Mouse (Mus musculus): ENCODE results near the gene Tcl1b5. TPM values are rescaled to one million over a fixed set of nuclear protein-coding genes. Genes with fewer than 3 reads are reported as not detected.
A peak's percentile ranks its signal among the peaks of the same experiment; 100 is the strongest.
"Not testable (repeated sequence)": the region's sequence is repeated elsewhere in the genome, so short reads cannot be mapped to it uniquely, and the experiment has no call there.

The Tcl1b5 gene
- polyA plus RNA-seq, 1 experiment from 2014 or later, result not detected

DNA sequence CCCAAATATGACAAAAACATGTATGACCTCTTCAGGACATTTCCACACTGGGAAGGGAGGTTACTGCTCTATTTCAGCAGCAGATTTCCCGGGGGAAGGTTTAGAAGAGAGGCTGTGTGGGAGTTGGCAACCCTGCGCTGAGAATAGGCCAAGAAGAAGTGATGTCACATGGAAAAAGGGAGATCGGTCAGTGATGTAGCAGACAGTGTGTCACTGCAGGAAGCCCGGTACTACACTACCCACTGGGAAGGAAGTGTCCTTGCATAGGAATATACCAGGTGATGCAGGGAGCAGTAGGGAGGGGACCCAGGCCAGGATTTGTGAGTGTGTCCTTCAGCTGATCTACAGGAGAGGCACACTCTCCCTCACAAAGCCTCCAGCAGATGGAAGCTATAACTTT, 20.9 kb upstream of the Tcl1b5 start:
- not testable (repeated sequence) for ATAC-seq (ENCODE audit: low read depth)
- 64% methylated on average over 4 of the region's 4 CpGs for WGBS

DNA sequence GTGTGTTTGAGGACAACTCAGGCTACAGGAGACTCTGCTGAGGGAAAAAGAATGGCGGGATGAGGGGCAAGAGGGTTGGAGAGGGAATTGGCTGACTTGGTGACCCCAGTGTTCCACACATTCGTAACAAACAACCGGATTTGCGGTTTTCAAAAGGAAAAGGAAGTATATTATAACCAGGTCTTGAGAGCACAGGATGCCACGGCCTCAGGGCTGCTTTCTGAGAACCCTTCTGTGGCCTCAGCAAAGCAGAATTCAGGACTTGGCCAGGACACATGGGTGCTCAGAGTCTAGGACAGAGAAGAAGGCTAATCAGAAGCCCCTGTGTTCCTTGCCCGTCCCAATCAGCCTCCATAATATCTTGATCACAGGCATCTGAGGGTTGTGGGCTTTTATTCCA, 17.3 kb upstream of the Tcl1b5 start:
- no peak for ATAC-seq (ENCODE audit: low read depth)
- no peaks in the 10 kb centered on the region for H3K4me1 ChIP-seq (replicated peaks; ENCODE audit: control insufficient read depth, insufficient read depth, low read length)
- no peak overlapping the region for H3K4me3 ChIP-seq (ENCODE audit: low read length)
- 68% methylated on average over 6 of the region's 6 CpGs for WGBS
- H3K9ac ChIP-seq (ENCODE audit: low read length), result no peak overlapping the region
- H3K9me3 ChIP-seq (ENCODE audit: control insufficient read depth, low read length), result no peaks in the 10 kb centered on the region
- no peaks in the 10 kb centered on the region for H3K27me3 ChIP-seq (ENCODE audit: control insufficient read depth, insufficient read depth, low read depth, low read length)
- no peaks in the 10 kb centered on the region for H3K36me3 ChIP-seq (ENCODE audit: control insufficient read depth, insufficient read depth, low read length)
- H3K4me2 ChIP-seq (ENCODE audit: low read depth, low read length), result no peak overlapping the region
- H3K27ac ChIP-seq (ENCODE audit: low read length), result no peak overlapping the region

More for the DNA sequence above, 20.9 kb upstream of the Tcl1b5 start:
- H3K36me3 ChIP-seq (ENCODE audit: control insufficient read depth, insufficient read depth, low read length); H3K27ac ChIP-seq (ENCODE audit: low read length); H3K4me1 ChIP-seq (replicated peaks; ENCODE audit: control insufficient read depth, insufficient read depth, low read length); H3K4me2 ChIP-seq (ENCODE audit: low read depth, low read length); H3K9me3 ChIP-seq (ENCODE audit: control insufficient read depth, low read length); H3K4me3 ChIP-seq (ENCODE audit: low read length); H3K27me3 ChIP-seq (ENCODE audit: control insufficient read depth, insufficient read depth, low read depth, low read length); H3K9ac ChIP-seq (ENCODE audit: low read length): not testable (repeated sequence)

DNA sequence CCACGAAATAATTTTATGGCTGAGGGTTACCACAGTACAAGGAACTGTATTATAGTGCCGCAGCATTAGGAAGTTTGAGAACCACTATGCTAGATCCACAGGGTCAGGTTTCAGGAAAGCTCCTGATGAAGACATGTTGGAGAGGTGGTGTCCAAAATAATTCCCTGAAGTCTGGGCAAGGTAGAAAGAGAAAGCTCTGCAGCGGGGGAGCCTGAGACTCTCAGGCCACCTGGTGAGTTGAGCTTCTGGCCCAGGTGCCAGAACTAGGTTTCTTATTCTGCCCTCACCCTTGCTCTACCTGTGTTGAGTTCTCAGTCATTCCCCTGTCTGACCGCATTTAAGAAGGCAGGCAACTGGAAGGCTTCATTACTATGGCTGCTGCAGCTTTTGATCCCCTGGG, 16.8 kb upstream of the Tcl1b5 start, which contains the start of gene Tcl1b1:
Gene Tcl1b1, plus strand, starts transcription at position 301 of the 400 bp plus-strand sequence.
- no peaks in the 10 kb centered on the region for H3K27me3 ChIP-seq (ENCODE audit: control insufficient read depth, insufficient read depth, low read depth, low read length)
- ATAC-seq (ENCODE audit: low read depth), result no peak
- no peak within 1 kb of the TSS for H3K4me2 ChIP-seq (ENCODE audit: low read depth, low read length)
- no peaks in the 10 kb centered on the region for H3K36me3 ChIP-seq (ENCODE audit: control insufficient read depth, insufficient read depth, low read length)
- H3K9ac ChIP-seq (ENCODE audit: low read length), result no peak within 1 kb of the TSS
- H3K9me3 ChIP-seq (ENCODE audit: control insufficient read depth, low read length), result no peaks in the 10 kb centered on the region
- no peak within 1 kb of the TSS for H3K27ac ChIP-seq (ENCODE audit: low read length)
- WGBS, result 64% methylated on average over 4 of the region's 4 CpGs
- no peaks in the 10 kb centered on the region for H3K4me1 ChIP-seq (replicated peaks; ENCODE audit: control insufficient read depth, insufficient read depth, low read length)
- H3K4me3 ChIP-seq (ENCODE audit: low read length), result no peak within 1 kb of the TSS

DNA sequence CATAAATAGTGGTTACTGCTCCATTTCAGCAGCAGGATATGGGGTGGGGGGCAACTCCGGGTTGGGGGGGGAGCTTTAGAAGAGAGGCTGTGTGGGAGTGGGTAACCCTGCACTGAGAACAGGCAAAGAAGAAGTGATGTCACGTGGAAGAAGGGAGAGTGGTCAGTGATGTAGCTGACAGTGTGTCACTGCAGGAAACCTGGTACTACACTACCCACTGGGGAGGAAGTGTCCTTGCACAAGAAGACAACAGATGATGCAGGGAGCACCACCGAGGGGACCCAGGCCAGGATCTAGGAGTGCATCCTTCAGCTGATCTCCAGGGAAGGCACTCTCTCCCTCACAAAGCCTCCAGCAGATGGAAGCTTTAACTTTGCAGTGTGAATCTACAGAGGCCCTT, 9.4 kb upstream of the Tcl1b5 start:
- no peaks in the 10 kb centered on the region for H3K4me1 ChIP-seq (replicated peaks; ENCODE audit: control insufficient read depth, insufficient read depth, low read length)
- H3K36me3 ChIP-seq (ENCODE audit: control insufficient read depth, insufficient read depth, low read length), result no peaks in the 10 kb centered on the region
- no peak overlapping the region for H3K9ac ChIP-seq (ENCODE audit: low read length)
- no peaks in the 10 kb centered on the region for H3K27me3 ChIP-seq (ENCODE audit: control insufficient read depth, insufficient read depth, low read depth, low read length)
- H3K4me3 ChIP-seq (ENCODE audit: low read length), result no peak overlapping the region
- 55% methylated on average over 3 of the region's 3 CpGs for WGBS
- no peaks in the 10 kb centered on the region for H3K9me3 ChIP-seq (ENCODE audit: control insufficient read depth, low read length)
- no peak overlapping the region for H3K4me2 ChIP-seq (ENCODE audit: low read depth, low read length)
- ATAC-seq (ENCODE audit: low read depth), result no peak
- no peak overlapping the region for H3K27ac ChIP-seq (ENCODE audit: low read length)

DNA sequence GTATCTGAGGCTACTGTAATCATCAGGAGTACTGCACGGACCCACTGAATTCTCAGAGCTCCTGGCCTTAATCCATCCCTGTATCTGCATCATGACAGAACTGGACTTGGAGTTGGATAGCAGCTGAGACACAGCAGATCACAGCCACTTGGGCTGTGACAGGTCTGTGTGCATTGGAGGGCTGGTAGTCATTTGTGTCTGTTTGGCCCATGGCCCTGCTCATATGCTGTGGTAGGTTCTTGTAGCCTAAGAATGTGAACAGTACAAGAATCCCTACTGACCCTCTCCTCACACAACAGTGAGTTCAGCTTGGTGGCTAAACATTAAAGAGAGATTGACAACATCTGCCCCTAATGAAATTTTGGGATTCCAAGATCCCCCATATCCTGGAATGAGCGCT, 2.8 kb upstream of the Tcl1b5 start:
- H3K27me3 ChIP-seq (ENCODE audit: control insufficient read depth, insufficient read depth, low read depth, low read length), result no peaks in the 10 kb centered on the region
- H3K4me2 ChIP-seq (ENCODE audit: low read depth, low read length), result no peak overlapping the region
- peak; percentile 89 for ATAC-seq (ENCODE audit: low read depth)
- no peaks in the 10 kb centered on the region for H3K36me3 ChIP-seq (ENCODE audit: control insufficient read depth, insufficient read depth, low read length)
- no peaks in the 10 kb centered on the region for H3K9me3 ChIP-seq (ENCODE audit: control insufficient read depth, low read length)
- H3K4me1 ChIP-seq (replicated peaks; ENCODE audit: control insufficient read depth, insufficient read depth, low read length), result no peaks in the 10 kb centered on the region
- no peak overlapping the region for H3K9ac ChIP-seq (ENCODE audit: low read length)
- no peak overlapping the region for H3K4me3 ChIP-seq (ENCODE audit: low read length)
- H3K27ac ChIP-seq (ENCODE audit: low read length), result no peak overlapping the region
- WGBS, result 53% methylated on average over 2 of the region's 2 CpGs

DNA sequence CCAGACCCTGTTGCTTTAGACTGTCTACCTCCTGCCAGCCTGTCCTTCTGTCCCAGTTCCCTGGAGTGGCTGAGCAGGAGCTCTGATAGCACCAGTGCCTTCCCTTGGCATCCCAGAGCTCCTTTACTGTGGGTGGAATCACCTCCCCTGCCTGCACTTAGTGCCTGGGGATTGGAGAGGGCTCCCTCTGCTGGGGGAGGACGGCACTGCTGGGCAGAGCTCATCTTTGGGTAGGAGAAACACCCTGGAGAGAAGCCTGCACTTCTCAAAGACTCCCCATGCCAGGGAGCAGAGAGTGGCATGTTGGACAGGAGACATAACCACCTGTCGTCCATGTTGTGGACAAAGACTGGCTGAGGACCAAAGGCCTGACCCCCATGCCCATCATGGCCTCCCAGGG, 1.8 kb upstream of the Tcl1b5 start:
- not testable (repeated sequence) for H3K27me3 ChIP-seq (ENCODE audit: control insufficient read depth, insufficient read depth, low read depth, low read length); H3K36me3 ChIP-seq (ENCODE audit: control insufficient read depth, insufficient read depth, low read length)

DNA sequence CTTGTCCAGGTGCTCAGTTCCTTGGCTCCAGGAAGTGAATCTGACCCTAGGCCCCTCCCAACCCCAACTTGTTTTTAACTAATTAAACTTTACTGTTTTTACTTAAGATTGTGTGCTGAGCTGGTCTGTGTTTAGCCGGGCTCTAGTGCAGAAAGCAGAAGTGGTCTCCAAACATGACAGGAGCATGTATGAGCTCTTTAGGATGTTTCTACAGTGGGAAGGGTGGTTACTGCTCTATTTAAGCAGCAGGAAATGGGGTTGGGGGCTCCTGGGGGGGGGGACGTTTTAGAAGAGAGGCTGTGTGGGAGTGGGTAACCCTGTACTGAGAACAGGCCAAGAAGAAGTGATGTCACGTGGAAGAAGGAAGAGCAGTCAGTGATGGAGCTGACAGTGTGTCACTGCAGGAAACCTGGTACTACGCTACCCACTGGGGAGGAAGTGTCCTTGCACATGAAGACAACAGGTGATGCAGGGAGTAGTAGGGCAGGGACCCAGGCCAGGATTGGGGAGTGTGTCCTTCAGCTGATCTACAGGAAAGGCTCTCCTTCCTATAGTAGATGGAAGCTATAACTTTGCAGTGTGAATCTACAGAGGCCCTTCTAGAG, 5.0 kb downstream of the Tcl1b5 start:
- not testable (repeated sequence) for H3K4me1 ChIP-seq (replicated peaks; ENCODE audit: control insufficient read depth, insufficient read depth, low read length); H3K9me3 ChIP-seq (ENCODE audit: control insufficient read depth, low read length); H3K9ac ChIP-seq (ENCODE audit: low read length); H3K27me3 ChIP-seq (ENCODE audit: control insufficient read depth, insufficient read depth, low read depth, low read length); H3K4me3 ChIP-seq (ENCODE audit: low read length); ATAC-seq (ENCODE audit: low read depth); H3K36me3 ChIP-seq (ENCODE audit: control insufficient read depth, insufficient read depth, low read length); H3K4me2 ChIP-seq (ENCODE audit: low read depth, low read length); H3K27ac ChIP-seq (ENCODE audit: low read length)
- WGBS, result 57% methylated on average over 4 of the region's 4 CpGs

More for the DNA sequence above, 1.8 kb upstream of the Tcl1b5 start:
- not testable (repeated sequence) for H3K4me3 ChIP-seq (ENCODE audit: low read length); H3K9ac ChIP-seq (ENCODE audit: low read length); H3K4me1 ChIP-seq (replicated peaks; ENCODE audit: control insufficient read depth, insufficient read depth, low read length); H3K4me2 ChIP-seq (ENCODE audit: low read depth, low read length); H3K9me3 ChIP-seq (ENCODE audit: control insufficient read depth, low read length); ATAC-seq (ENCODE audit: low read depth); H3K27ac ChIP-seq (ENCODE audit: low read length)
- 16% methylated on average over 2 of the region's 2 CpGs for WGBS

DNA sequence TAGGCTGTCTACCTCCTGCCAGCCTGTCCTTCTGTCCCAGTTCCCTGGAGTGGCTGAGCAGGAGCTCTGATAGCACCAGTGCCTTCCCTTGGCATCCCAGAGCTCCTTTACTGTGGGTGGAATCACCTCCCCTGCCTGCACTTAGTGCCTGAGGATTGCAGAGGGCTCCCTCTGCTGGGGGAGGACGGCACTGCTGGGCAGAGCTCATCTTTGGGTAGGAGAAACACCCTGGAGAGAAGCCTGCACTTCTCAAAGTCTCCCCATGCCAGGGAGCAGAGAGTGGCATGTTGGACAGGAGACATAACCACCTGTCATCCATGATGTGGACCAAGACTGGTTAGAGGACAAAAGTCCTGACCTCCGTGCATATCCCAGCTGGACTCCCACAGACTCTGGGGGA, 12.8 kb downstream of the Tcl1b5 start:
- not testable (repeated sequence) for H3K27me3 ChIP-seq (ENCODE audit: control insufficient read depth, insufficient read depth, low read depth, low read length); H3K36me3 ChIP-seq (ENCODE audit: control insufficient read depth, insufficient read depth, low read length); H3K4me2 ChIP-seq (ENCODE audit: low read depth, low read length); H3K4me1 ChIP-seq (replicated peaks; ENCODE audit: control insufficient read depth, insufficient read depth, low read length); H3K27ac ChIP-seq (ENCODE audit: low read length); H3K9me3 ChIP-seq (ENCODE audit: control insufficient read depth, low read length); H3K4me3 ChIP-seq (ENCODE audit: low read length); H3K9ac ChIP-seq (ENCODE audit: low read length); ATAC-seq (ENCODE audit: low read depth)
- WGBS, result 37% methylated on average over 2 of the region's 2 CpGs

DNA sequence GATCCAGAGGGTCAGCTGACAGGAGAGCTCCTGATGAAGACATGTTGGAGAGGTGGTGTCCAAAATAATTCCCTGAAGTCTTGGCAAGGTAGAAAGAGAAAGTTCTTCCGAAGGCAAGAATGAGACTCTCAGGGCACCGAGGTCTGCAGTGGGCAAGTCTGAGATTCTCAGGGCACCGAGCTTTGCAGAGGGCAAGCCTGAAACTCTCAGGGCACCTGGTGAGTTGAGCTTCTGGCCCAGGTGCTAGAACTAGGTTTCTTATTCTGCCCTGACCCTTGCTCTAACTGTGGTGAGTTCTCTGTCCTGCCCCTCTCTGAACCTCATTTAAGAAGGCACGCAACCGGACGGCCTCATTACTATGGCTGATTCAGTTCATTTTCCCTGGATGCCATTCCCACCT, 14.6 kb downstream of the Tcl1b5 start, which contains the start of gene Tcl1b3:
Gene Tcl1b3, plus strand, starts transcription at position 301 of the 400 bp plus-strand sequence.
- not testable (repeated sequence) for H3K9me3 ChIP-seq (ENCODE audit: control insufficient read depth, low read length); H3K4me1 ChIP-seq (replicated peaks; ENCODE audit: control insufficient read depth, insufficient read depth, low read length); ATAC-seq (ENCODE audit: low read depth); H3K36me3 ChIP-seq (ENCODE audit: control insufficient read depth, insufficient read depth, low read length); H3K4me3 ChIP-seq (ENCODE audit: low read length); H3K27me3 ChIP-seq (ENCODE audit: control insufficient read depth, insufficient read depth, low read depth, low read length); H3K27ac ChIP-seq (ENCODE audit: low read length); H3K9ac ChIP-seq (ENCODE audit: low read length); H3K4me2 ChIP-seq (ENCODE audit: low read depth, low read length)
- WGBS, result 84% methylated on average over 6 of the region's 6 CpGs

Measured in lung, embryonic 16.5 days (tissue).